In genomic region chr13:107218351-107218750, GRCm38 (mm10) we compare ENCODE assay signal across 14 mouse cellular contexts.
DNase-seq lines count a peak whose midpoint lies in the region; ATAC-seq and TF ChIP-seq lines count a peak whose summit lies in the region.
"Had no signal": no experiment of that assay in that cellular context is flagged by ENCODE, and none has a peak within 500 bp of the region (broad histone marks: within the 10 kb centered on the region; RNA-seq: fewer than 3 reads in every experiment).

No protein-coding gene starts in this region.

- DNase-seq in limb, embryonic 14.5 days (ENCODE audit: low spot score), result peak; percentile 26
- no peak for DNase-seq in limb, embryonic 10.5 days (ENCODE audit: low spot score)
- peak; percentile 67 for DNase-seq in forebrain, embryonic 14.5 days (ENCODE audit: low spot score)
- DNase-seq in layer of hippocampus, postnatal 14 days (ENCODE audit: low spot score in 2 of 2), result peak; percentile 31 to 70
- peak; percentile 75 for DNase-seq in right cerebral cortex, postnatal 25 days
- DNase-seq in kidney, postnatal 25 days, result no peak
- DNase-seq: liver, embryonic 13.5 days had no signal

- no peak overlapping the region for H3K9ac ChIP-seq in limb, embryonic 14.5 days (ENCODE audit: low read depth, low read length, severe bottlenecking)
- H3K9ac ChIP-seq in forebrain, embryonic 14.5 days (ENCODE audit: low read length), result no peak overlapping the region
- no peak overlapping the region for H3K9ac ChIP-seq in kidney, embryonic 16.5 days (replicated peaks; ENCODE audit: low read length)
- H3K9ac ChIP-seq in heart, embryonic 12.5 days, result no peak overlapping the region
- H3K9ac ChIP-seq: embryonic facial prominence, embryonic 12.5 days; heart, embryonic 15.5 days; liver, embryonic 13.5 days; midbrain, embryonic 12.5 days had no signal

- no peak overlapping the region for H3K27ac ChIP-seq in limb, embryonic 14.5 days (replicated peaks; ENCODE audit: low read depth, low read length)
- no peak overlapping the region for H3K27ac ChIP-seq in limb, embryonic 10.5 days
- H3K27ac ChIP-seq in forebrain, embryonic 14.5 days (ENCODE audit: low read depth, low read length), result peak overlapping the region; percentile 24; the same call in 1 of the 2 replicates
- H3K27ac ChIP-seq in kidney, embryonic 16.5 days (ENCODE audit: low read length), result no peak overlapping the region
- H3K27ac ChIP-seq in heart, embryonic 12.5 days (ENCODE audit: poor library complexity, severe bottlenecking), result no peak overlapping the region
- H3K27ac ChIP-seq: embryonic facial prominence, embryonic 12.5 days; heart, embryonic 15.5 days; liver, embryonic 13.5 days; midbrain, embryonic 12.5 days had no signal

- H3K36me3 ChIP-seq in limb, embryonic 14.5 days (ENCODE audit: control insufficient read depth, insufficient read depth, low read length), result no peaks in the 10 kb centered on the region
- no peaks in the 10 kb centered on the region for H3K36me3 ChIP-seq in limb, embryonic 10.5 days
- H3K36me3 ChIP-seq in forebrain, embryonic 14.5 days (ENCODE audit: control insufficient read depth, insufficient read depth, low read length), result no peaks in the 10 kb centered on the region
- H3K36me3 ChIP-seq in kidney, embryonic 16.5 days (ENCODE audit: insufficient read depth, low read length), result no peaks in the 10 kb centered on the region
- no peaks in the 10 kb centered on the region for H3K36me3 ChIP-seq in heart, embryonic 12.5 days
- H3K36me3 ChIP-seq: embryonic facial prominence, embryonic 12.5 days; heart, embryonic 15.5 days; liver, embryonic 13.5 days; midbrain, embryonic 12.5 days had no signal

- H3K9me3 ChIP-seq in limb, embryonic 14.5 days (ENCODE audit: control insufficient read depth, low read length), result no peaks in the 10 kb centered on the region
- no peaks in the 10 kb centered on the region for H3K9me3 ChIP-seq in limb, embryonic 10.5 days (replicated peaks)
- H3K9me3 ChIP-seq in forebrain, embryonic 14.5 days (replicated peaks; ENCODE audit: control insufficient read depth, low read length), result no peaks in the 10 kb centered on the region
- no peaks in the 10 kb centered on the region for H3K9me3 ChIP-seq in kidney, embryonic 16.5 days (ENCODE audit: low read length)
- H3K9me3 ChIP-seq in heart, embryonic 12.5 days (replicated peaks), result no peaks in the 10 kb centered on the region
- H3K9me3 ChIP-seq: embryonic facial prominence, embryonic 12.5 days; heart, embryonic 15.5 days; liver, embryonic 13.5 days; midbrain, embryonic 12.5 days had no signal

- TF ChIP-seq POLR2A in limb, embryonic 14.5 days (IDR thresholded peaks at IDR 0.05; ENCODE audit: borderline replicate concordance, extremely low read depth, insufficient read depth, insufficient read length), result no peak

- 59% methylated on average over 8 of the region's 8 CpGs for WGBS in limb, embryonic 14.5 days
- WGBS in limb, embryonic 10.5 days, result 91% methylated on average over 8 of the region's 8 CpGs
- 21% methylated on average over 8 of the region's 8 CpGs for WGBS in forebrain, embryonic 14.5 days
- 87% methylated on average over 8 of the region's 8 CpGs for WGBS in kidney, embryonic 16.5 days
- WGBS in heart, embryonic 12.5 days, result 81% methylated on average over 8 of the region's 8 CpGs

- no peaks in the 10 kb centered on the region for H3K27me3 ChIP-seq in limb, embryonic 14.5 days (ENCODE audit: control insufficient read depth, insufficient read depth, low read length)
- no peaks in the 10 kb centered on the region for H3K27me3 ChIP-seq in limb, embryonic 10.5 days (ENCODE audit: low read depth, poor library complexity, severe bottlenecking)
- no peaks in the 10 kb centered on the region for H3K27me3 ChIP-seq in forebrain, embryonic 14.5 days (replicated peaks; ENCODE audit: control insufficient read depth, insufficient read depth, low read length)
- no peaks in the 10 kb centered on the region for H3K27me3 ChIP-seq in kidney, embryonic 16.5 days (ENCODE audit: insufficient read depth, low read length)
- no peaks in the 10 kb centered on the region for H3K27me3 ChIP-seq in heart, embryonic 12.5 days (replicated peaks)
- H3K27me3 ChIP-seq: embryonic facial prominence, embryonic 12.5 days; heart, embryonic 15.5 days; liver, embryonic 13.5 days; midbrain, embryonic 12.5 days had no signal

- H3K4me1 ChIP-seq in limb, embryonic 14.5 days (ENCODE audit: control insufficient read depth, insufficient read depth, low read length), result no peaks in the 10 kb centered on the region
- H3K4me1 ChIP-seq in limb, embryonic 10.5 days, result no peaks in the 10 kb centered on the region
- 0 out of 2 replicates have a peak, but pooled peaks cover 3% of the 10 kb centered on the region for H3K4me1 ChIP-seq in forebrain, embryonic 14.5 days (ENCODE audit: control insufficient read depth, insufficient read depth, low read length)
- no peaks in the 10 kb centered on the region for H3K4me1 ChIP-seq in kidney, embryonic 16.5 days (ENCODE audit: insufficient read depth, low read length)
- H3K4me1 ChIP-seq in heart, embryonic 12.5 days (replicated peaks), result no peaks in the 10 kb centered on the region
- H3K4me1 ChIP-seq: embryonic facial prominence, embryonic 12.5 days; heart, embryonic 15.5 days; liver, embryonic 13.5 days; midbrain, embryonic 12.5 days had no signal

- H3K4me2 ChIP-seq in limb, embryonic 14.5 days (replicated peaks; ENCODE audit: low read depth, low read length, severe bottlenecking), result no peak overlapping the region
- no peak overlapping the region for H3K4me2 ChIP-seq in forebrain, embryonic 14.5 days (ENCODE audit: low read length)
- H3K4me2 ChIP-seq in kidney, embryonic 16.5 days (replicated peaks; ENCODE audit: low read depth, low read length), result no peak overlapping the region
- no peak overlapping the region for H3K4me2 ChIP-seq in heart, embryonic 12.5 days
- H3K4me2 ChIP-seq: embryonic facial prominence, embryonic 12.5 days; heart, embryonic 15.5 days; liver, embryonic 13.5 days; midbrain, embryonic 12.5 days had no signal

- no peak overlapping the region for H3K4me3 ChIP-seq in limb, embryonic 14.5 days (replicated peaks; ENCODE audit: low read length)
- H3K4me3 ChIP-seq in limb, embryonic 10.5 days, result no peak overlapping the region
- no peak overlapping the region for H3K4me3 ChIP-seq in forebrain, embryonic 14.5 days (ENCODE audit: low read depth, low read length)
- H3K4me3 ChIP-seq in kidney, embryonic 16.5 days (ENCODE audit: low read length), result no peak overlapping the region
- H3K4me3 ChIP-seq in heart, embryonic 12.5 days, result no peak overlapping the region
- H3K4me3 ChIP-seq: embryonic facial prominence, embryonic 12.5 days; heart, embryonic 15.5 days; liver, embryonic 13.5 days; midbrain, embryonic 12.5 days had no signal

- ATAC-seq in limb, embryonic 14.5 days (ENCODE audit: low FRiP score, low read depth), result no peak
- ATAC-seq in forebrain, embryonic 14.5 days, result peak; percentile 84; the same call in 1 of the 2 replicates
- ATAC-seq in kidney, embryonic 16.5 days (ENCODE audit: low FRiP score, low TSS enrichment), result no peak
- no peak for ATAC-seq in heart, embryonic 12.5 days (ENCODE audit: insufficient number of reproducible peaks, low FRiP score)
- ATAC-seq: CD4-positive, CD25-positive, alpha-beta regulatory T cell, adult 4 months; intestine, embryonic 16.5 days had no signal

Comparison
In these comparisons a context has a peak if more than half of its experiments do, and no peak if none do; other contexts are left out.
1. DNase-seq: peak in limb, embryonic 14.5 days (single experiment), forebrain, embryonic 14.5 days (single experiment), layer of hippocampus, postnatal 14 days (2 of 2) and right cerebral cortex, postnatal 25 days (single experiment); none in limb, embryonic 10.5 days (single experiment) and kidney, postnatal 25 days (0 of 2).